Mouse (Mus musculus) frontal cortex, postnatal 14 days (tissue): ENCODE measurements around the gene Pfas.
"Not testable (repeated sequence)": the region's sequence is repeated elsewhere in the genome, so short reads cannot be mapped to it uniquely, and the experiment has no call there.

ENCODE experiments used
- DNase-seq, 2 experiments: peaks; one replicate each; pipeline ENCODE4 v3.0.0; 2022; ENCODE audit warnings: low spot score in 2 of 2

Gene Pfas

DNA sequence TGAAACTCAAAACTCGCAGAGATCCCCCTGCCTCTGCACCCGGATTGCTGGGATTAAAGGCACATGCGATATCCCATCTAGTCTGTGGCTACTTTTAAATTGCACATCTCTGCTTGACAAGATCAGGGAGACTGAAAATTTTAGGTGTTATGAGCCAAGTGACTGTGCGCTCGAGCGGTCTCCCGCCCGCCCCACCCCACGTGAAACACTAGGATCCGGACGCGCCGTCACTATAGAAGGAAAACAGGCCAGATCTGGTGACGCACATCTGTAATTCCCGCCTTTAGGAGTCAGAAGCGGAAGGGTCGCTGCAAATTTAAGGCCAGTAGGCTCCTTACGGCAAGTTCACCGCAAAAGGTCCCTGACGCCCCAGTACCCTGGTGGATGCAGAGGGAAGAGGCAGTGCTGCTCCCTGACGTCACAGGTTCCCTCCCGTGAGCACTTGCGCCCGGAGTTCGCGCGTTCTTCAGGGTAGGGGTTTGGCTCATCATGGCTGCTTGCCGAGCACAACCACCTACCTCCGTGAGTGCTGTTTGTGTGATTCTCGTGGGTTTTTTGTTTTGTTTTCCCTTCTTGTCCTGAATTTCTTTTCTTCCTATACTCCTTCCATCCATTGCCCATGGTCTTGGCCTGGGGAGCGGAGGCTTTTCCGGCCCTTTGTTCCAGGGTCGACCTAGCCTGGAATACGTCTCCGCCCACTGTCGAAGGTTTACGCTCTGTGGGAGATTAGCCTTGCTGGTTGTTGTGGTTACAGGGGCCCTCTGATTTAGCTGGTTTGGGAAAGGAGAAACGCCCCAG is 7.6 kb upstream of the Pfas start, which contains the start of gene Ctc1:
Gene Ctc1 (plus strand): TSS at position 268 of the 798 bp plus-strand sequence.
- DNase-seq, result peak; percentile 81 to 85

DNA sequence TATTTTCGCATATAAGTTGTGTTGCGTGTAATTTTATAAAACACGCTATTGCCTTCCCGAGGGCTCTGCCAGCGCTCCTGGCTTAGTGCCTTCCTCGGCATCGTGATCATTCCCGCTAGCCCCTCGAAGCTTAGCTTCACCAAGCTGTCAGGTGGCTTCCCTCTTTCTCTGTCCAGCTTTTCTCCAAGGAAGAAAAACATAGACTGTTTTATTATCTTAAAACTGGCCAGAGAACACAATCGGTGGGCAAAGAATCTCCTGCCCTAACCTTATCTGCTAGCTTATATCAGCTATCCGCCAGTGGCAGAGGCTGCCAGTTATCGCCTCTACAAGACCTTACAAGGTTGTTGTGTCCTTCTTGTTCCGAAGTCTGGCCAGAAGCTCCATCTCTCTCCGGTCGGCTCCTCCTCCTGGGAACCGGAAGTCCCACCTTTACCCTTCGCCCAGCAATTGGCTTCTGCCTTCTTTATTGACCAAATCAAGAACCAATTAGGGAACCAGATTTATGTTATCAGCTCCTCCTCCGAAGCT is 3.9 kb upstream of the Pfas start:
- DNase-seq, result peak; percentile 75 to 80

DNA sequence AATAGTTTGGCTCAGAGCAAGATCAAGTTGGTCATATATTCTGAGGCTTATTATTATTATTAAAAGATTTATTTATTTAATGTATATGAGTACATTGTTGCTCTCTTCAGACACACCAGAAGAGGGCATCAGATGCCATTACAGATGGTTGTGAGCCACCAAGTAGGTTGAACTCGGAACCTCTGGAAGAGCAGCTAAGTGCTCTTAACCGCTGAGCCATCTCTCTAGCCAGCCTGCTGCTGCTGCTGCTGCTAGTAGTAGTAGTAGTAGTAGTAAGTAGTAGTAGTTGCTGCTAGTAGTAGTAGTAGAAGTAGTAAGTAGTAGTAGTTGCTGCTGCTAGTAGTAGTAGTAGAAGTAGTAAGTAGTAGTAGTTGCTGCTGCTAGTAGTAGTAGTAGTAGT is 3.2 kb upstream of the Pfas start:
- not testable (repeated sequence) for DNase-seq

DNA sequence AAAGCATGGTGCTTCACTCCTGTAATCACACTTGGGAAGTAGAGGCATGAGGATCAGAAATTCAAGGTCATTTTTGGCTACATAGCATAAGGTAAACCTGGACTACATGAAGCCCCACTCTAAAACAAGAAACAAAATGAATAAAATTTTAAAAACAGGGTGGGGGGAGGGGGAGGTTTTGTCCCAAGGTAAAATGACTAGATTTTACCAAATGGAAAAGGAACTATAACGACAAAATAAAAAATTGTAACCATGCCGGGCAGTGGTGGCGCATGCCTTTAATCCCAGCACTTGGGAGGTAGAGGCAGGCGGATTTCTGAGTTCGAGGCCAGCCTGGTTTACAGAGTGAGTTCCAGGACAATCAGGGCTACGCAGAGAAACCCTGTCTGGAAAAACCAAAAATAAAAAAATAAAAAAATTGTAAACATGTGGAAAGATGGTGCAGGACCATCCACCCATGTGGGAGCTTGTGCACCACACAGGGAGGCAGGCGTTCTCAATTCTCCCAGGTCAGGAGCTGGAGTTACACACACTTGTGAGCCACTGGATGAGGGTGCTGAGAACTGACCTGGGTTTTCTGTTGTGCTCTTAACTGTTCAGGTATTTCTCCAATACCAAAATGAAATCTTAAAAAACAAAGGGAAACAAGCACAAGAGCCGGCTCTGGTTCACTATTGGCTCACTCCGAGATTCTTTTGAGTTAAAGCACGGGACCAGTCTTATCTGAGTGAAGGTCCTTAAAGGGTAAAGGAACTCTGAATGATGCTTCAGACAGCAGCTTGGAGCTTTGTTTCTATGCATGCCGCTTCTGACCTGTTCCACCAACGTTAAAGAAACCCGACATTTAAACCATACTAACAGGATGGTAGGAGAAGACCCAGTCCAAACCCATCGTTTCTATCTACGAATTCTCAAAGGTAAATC is 2.4 kb upstream of the Pfas start:
- DNase-seq, result no peak

DNA sequence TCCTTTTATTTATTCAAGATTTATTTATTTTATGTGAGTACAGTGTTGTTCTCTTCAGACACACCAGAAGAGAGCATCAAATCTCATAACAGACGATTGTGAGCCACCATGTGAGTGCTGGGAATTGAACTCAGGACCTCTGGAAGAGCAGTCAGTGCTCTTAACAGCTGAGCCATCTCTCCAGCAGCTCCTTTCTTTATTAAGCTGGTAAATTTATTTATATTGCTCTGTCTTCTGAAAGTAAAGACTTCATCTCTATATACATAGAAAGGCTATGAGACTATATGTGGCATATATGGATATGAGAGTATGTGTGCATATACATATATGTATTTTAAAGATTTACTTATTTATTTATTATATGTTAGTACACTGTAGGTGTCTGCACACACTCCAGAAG is 1.2 kb upstream of the Pfas start:
- DNase-seq, result no peak

GRCm38 (mm10) chr11:69006575-69006974 is 1.7 kb downstream of the Pfas start:
- not testable (repeated sequence) for DNase-seq

- no peak for DNase-seq
These were observed 3.1 kb downstream of the Pfas start for GRCm38 (mm10) chr11:69005193-69005592.

- no peak for DNase-seq
These were observed 4.7 kb downstream of the Pfas start for GRCm38 (mm10) chr11:69003592-69003991.

- not testable (repeated sequence) for DNase-seq
These were observed 5.5 kb downstream of the Pfas start for GRCm38 (mm10) chr11:69002782-69003181.

DNA sequence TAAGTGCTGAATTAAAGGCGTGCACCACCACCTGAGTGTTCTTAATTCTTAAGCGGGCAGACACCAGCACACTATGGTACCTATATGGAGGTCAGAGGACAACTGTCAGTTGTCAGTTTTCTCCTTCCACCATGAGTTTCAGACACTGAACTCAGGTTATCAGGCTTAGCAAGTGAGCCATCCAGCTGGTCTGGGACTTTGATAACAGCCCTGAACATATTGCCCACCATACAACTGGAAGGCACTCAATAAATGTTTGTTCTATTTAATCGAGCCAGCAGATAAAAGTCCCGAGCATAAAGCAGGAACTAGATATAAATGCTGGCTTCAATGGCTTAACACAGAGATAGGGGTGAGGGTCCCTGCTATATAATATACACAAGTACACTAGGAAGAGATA is 11.2 kb downstream of the Pfas start:
- no peak for DNase-seq

DNA sequence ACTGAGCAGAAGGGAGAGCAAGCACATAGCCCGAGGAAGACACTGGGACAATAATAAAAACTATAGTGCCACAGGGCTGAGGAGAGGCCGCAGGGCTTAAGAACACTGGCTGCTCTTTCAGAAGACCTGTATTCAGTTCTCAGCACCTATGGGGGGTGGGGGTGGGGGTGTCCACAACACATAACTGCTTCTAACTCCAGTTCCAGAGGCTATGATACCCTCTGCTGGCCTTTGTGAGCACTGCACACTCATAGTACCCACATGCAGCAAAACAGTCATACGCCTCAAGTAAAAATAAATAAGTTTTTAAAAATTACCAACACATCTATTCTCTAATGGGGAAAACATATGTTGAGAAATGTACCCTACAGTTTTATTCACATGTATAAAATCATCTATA is 13.9 kb downstream of the Pfas start:
- DNase-seq, result no peak

GRCm38 (mm10) chr11:68993122-68993521 is 15.1 kb downstream of the Pfas start:
- DNase-seq, result no peak

GRCm38 (mm10) chr11:68988341-68988740 is 19.9 kb downstream of the Pfas start:
- no peak for DNase-seq

- no peak for DNase-seq
These were observed 20.8 kb downstream of the Pfas start for GRCm38 (mm10) chr11:68987365-68987882.

- peak in 1 of 2 experiments; percentile 69 for DNase-seq
These were observed 25.5 kb downstream of the Pfas start for GRCm38 (mm10) chr11:68982639-68983369.

GRCm38 (mm10) chr11:68980919-68981318 is 27.3 kb downstream of the Pfas start:
- no peak for DNase-seq

- DNase-seq, result no peak
These were observed 28.9 kb downstream of the Pfas start for GRCm38 (mm10) chr11:68979320-68979733.

DNA sequence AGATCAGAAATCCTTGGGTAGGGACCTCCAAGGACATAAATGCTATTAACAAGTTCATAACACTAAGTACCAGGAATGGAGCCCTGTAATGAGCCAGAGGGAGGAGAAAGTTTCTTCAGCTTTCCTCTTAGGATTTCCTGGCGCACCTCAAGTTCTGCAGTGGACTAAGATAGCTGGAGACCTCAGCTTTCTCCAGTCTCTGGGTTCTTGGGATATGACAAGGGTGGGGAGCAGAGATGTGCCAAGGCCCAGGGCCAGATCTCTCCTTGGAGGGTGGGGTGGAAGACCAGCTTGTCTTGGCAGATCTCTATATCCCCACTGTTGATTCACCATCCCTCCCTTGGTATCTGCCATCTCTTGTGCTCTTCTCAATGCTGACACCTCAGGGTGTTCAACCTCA is 32.7 kb downstream of the Pfas start:
- no peak for DNase-seq

- DNase-seq, result no peak
These were observed 33.2 kb downstream of the Pfas start, which contains the start of gene Rangrf for GRCm38 (mm10) chr11:68975085-68975484. Gene Rangrf (minus strand): TSS chr11:68975185.

DNA sequence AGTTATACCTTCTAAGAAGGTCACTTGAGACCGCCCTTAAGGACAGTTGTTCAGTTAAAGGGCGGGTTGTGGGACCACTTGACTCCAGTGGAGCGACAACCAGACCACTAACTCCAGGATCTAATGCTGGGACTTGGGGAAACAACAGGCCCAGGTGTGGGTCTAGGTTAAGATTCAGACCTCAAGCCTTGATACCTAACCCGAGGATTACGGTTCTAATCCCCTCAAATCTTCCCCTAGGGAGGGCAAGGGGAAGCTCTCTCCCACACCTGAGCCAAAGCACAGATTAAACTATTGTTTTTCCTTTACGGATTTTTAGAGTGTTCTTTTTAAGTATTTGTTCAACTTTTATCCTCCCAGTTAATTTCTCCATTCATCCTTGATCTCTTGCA is 34.2 kb downstream of the Pfas start:
- DNase-seq, result no peak
